Mouse (Mus musculus) right cerebral cortex, postnatal 14 days (tissue): ENCODE measurements around the gene Gm5155.
"Not testable (repeated sequence)": the region's sequence is repeated elsewhere in the genome, so short reads cannot be mapped to it uniquely, and the experiment has no call there.

Source experiments
- DNase-seq: peaks from one replicate; pipeline ENCODE4 v3.0.0; 2022

Gene Gm5155

DNA sequence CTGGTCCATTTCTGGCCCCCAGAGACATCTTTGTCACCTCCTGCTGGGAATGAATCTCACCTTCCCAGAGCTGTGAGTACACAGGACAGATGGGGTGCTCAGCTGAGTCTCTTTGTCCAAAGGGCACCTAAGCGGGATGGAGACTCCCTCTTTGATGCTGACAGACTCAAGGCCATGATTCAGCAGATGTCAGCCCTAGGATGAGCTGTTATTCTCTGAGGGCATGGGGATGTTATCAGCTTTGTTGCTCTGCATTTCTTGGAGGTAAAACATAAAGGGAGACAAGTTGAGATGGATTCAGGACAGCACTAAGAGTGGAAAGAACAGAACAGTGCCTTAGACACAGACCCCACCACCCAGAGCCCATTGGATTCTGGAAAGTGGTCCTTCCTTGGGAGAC is at the start of gene Gm5155:
Gm5155 (plus strand) TSS at position 301 of the 400 bp plus-strand sequence.
- DNase-seq: no peak

DNA sequence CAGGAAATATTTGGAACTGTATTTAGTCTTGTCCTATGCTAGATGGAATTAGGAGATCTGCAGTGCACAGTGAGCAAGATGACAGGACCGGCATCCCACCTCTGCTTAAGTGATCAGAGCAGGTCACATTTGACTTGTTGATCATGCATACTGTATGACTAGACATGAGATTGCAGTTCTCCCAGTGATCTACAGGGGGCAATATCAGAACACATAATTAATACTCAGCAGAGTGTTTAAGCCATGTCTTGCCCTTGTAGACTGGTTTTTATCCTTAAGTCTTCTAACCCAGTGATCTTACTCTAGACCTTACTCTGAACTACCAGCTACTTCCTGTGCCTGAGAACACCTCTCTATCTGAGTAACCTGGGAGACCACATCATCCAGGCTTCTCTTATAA is 791 bp upstream of the Gm5155 start:
- DNase-seq: no peak

DNA sequence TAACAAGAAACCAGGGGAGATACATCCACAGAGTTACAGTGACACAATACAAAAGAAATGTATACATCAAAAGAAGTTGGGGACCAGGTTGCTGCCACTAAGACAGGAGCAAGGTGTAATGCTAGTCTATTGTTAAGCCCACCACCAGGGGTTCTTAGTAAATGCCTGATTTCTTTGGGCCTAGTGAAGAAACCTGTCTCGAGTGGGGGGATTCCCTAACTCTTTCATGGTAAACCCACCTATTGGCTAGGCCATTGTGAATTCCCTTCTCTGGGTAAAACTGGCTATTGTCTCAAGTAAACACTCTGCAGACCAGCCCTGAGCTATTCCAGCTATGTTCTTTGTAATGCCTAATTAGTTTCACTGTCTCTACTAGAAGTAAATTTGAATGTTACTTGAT is 23.8 kb downstream of the Gm5155 start:
- DNase-seq: not testable (repeated sequence)

DNA sequence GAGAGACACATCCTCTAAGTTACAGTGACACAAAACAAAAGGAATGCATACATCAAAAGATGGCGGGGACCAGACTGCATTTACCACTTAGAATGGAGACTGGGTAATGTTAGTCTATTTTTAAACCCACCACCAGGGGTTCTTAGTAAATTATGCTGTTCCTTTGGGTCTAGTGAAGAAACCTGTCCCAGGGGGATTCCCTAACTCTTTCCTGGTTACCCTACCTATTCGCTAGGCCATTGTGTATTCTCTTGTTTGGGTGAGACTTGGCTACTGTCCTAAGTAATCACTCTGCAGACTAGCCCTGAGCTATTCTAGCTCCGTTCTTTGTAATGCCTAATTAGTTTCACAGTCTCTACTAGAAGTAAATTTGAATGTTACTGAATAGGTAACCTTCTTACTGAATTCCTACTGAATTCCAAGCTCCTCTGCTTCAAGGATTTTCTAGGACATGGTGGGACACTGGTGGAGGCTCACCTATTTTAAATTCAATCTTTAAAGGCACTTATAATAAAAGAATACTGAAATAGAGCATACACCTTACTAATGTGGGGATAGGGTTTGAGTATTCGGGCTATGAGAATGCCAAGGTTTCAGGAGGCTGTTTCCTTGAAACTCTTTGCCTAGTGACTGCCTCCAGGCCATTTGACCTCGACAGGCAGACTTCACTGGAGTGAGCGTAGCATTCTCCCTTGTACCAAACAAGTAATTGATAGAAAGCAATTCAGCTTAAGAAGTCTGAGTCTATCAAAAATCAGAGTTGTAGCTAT is 31.8 kb downstream of the Gm5155 start:
- no peak for DNase-seq
